Mouse (Mus musculus) megakaryocyte progenitor cell, adult 5-6 weeks (primary cell): ENCODE measurements around the gene Amfr. TPM values are rescaled to one million over a fixed set of nuclear protein-coding genes. Genes with fewer than 3 reads are reported as not detected.

Experiments
- ATAC-seq: replicated peaks from 2 replicates; pipeline ENCODE4 v1.8.0; 2016; ENCODE audit warnings: mild to moderate bottlenecking, moderate TSS enrichment, inconsistent platforms; ENCODE audit not compliant: poor library complexity
- total RNA-seq, 2 experiments: library from RNA; stranded (forward) in 1 of 2; stranded (reverse) in 1 of 2; fragments of 157-497, 149-512 nt in 1 of 2; fragments of 200-1000 nt in 1 of 2; gene quantifications; 2 replicates each; pipeline versions ENCODE4 v1.2.3 to v1.2.4; 2015 to 2017

Gene Amfr
- total RNA-seq (2015), result 31.0 and 31.5 TPM in 2 replicates
- total RNA-seq (2017), result 62.6 and 132 TPM in 2 replicates

GRCm38 (mm10) chr8:94012013-94012951 lies at the start of gene Amfr:
Gene Amfr, minus strand, starts transcription at chr8:94012842.
- peak; percentile 66 for ATAC-seq

DNA sequence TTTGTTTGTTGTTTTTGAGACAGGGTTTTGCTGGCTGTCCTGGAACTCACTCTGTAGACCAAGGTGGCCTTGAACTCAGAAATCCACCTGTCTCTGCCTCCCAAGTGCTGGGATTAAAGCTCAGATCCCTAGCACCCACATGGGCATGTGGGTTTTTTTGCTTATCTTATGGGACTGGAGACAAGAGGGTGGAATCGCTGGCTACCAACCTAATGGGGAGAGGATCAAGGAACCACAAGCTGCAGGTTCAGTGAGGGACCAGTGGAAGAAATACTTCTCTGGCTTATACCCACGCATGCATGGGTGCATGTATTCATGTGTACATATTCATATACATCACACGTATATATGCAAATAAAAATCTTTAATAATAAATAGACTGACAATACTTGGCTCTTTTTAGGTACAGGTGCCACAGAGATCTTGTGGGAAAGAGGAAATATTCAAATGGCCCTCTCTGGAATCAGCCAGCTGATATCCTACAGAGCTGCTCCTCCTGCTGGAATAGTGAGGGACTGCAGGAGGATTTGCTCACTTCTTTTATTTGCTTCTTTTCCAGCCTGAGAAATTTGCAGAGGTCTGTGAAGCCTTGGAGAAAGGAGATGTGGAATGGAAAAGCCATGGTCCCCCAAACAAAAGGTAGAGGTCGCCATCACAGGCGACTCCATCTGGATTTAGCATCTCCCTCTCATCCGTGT lies 44.7 kb upstream of the Amfr start:
- ATAC-seq, result peak; percentile 83

- no peak for ATAC-seq
These were observed 40.1 kb upstream of the Amfr start for GRCm38 (mm10) chr8:94052696-94053095.

- no peak for ATAC-seq
These were observed 35.2 kb upstream of the Amfr start for GRCm38 (mm10) chr8:94047845-94048244.

GRCm38 (mm10) chr8:94037806-94038205 lies 25.2 kb upstream of the Amfr start:
- ATAC-seq, result no peak

DNA sequence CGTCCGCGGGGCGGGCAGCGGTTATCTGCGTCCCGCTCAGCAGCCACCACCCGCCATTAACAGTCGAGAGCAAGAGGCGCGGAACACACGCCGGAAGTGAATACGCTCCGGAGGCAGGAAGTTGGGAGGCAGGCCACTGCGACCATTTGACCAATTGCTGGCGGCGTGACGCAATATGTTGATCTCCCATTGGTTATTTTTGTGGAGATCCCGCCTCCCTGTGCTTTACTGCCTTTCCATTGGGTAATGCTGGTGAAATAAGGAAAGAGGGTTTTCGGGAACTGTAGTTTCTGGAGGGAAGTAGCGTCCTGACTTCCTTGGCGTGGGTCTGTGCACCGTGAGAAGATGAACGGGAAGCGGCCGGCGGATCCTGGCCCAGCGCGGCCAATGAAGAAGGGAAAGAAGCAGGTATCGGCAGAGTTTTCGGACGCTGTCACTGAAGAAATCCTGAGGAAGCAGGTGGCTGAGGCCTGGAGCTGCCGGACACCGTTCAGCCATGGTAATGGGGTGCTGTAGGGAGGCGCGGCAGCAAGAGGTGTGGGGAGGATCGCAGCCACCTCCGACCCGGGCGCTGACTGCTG lies 24.4 kb upstream of the Amfr start, which contains the start of the genes Nudt21 and Ogfod1:
Nudt21 (minus strand) TSS at position 88 of the 581 bp plus-strand sequence.
Ogfod1 (plus strand) TSS at position 255 of the 581 bp plus-strand sequence.
- ATAC-seq, result peak; percentile 92

DNA sequence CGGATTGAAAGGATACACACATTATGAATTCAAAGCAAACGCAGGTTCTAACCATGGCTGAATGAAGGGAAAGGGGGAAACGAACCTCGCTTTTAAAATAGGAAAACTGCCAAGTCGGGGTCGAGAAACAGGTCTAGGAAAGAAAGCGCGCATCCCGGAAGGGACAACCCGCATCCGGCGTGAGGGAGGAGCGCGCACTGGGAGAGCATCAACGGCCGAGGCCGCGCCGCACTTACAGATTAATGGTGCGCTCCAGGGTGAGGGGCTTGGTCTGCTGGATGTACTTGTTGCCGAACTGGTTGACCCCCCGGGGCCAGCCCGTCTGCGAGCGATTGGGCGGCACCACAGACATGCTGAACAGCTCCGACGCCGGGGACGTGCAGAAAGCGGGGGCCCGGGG lies 23.9 kb upstream of the Amfr start:
- peak; percentile 63 for ATAC-seq

GRCm38 (mm10) chr8:94035200-94035599 lies 22.6 kb upstream of the Amfr start:
- ATAC-seq, result no peak

- no peak for ATAC-seq
These were observed 21.0 kb upstream of the Amfr start for GRCm38 (mm10) chr8:94033601-94034000.

- no peak for ATAC-seq
These were observed 17.1 kb upstream of the Amfr start for GRCm38 (mm10) chr8:94029701-94030100.

GRCm38 (mm10) chr8:94023916-94024315 lies 11.3 kb upstream of the Amfr start:
- no peak for ATAC-seq

DNA sequence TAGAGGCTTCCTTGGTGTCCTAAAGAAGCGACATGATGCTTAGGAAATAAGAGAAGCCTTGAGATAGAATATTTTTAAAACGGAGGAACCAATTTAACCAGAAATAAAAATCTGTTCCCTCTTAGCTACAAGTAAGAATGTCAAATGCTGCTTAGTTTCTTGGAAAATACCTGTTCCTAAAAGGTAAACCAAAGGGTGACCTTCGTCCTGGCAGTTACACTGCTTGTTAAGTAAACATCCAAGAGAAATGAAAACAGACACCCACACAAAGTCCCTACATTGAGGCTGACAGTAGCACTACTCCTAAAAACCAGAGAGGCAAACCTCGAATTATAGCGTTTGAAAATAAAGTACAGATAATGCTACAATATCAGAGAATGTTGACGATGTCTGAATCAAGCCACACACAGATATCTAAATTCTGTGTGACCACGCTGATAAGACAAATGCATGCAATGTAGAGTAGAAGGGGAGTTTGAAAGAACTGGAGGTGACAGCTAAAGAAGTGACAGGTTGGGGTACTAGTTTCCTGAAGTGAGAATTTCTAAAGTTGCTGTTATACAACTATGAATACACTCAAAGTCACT lies 477 bp upstream of the Amfr start:
- no peak for ATAC-seq

GRCm38 (mm10) chr8:94011076-94012012 lies 1.3 kb downstream of the Amfr start:
- ATAC-seq, result peak; percentile 51

- no peak for ATAC-seq
These were observed 2.4 kb downstream of the Amfr start for GRCm38 (mm10) chr8:94010101-94010705.

GRCm38 (mm10) chr8:94009243-94009845 lies 3.3 kb downstream of the Amfr start:
- ATAC-seq, result no peak

- no peak for ATAC-seq
These were observed 8.5 kb downstream of the Amfr start for GRCm38 (mm10) chr8:94004139-94004538.

GRCm38 (mm10) chr8:93998961-93999360 lies 13.7 kb downstream of the Amfr start:
- ATAC-seq, result no peak

DNA sequence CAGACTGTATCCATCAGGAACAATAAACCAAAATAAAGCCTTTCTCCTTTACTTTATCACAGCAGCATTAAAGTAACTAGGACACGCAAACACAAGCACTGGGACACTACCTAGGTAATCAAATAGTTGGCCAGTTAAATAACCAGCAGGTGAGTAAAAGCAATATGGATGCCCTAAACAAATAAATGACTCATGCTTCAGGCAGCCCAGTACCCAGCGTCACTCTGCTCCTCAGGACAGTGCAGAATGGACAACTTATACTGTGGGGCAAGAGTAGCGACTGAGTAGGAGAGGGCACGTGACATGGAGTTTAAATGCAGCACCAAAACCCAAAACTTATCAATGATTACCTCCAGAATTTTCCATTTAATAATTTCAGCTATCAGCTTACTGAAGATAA lies 22.9 kb downstream of the Amfr start:
- no peak for ATAC-seq

DNA sequence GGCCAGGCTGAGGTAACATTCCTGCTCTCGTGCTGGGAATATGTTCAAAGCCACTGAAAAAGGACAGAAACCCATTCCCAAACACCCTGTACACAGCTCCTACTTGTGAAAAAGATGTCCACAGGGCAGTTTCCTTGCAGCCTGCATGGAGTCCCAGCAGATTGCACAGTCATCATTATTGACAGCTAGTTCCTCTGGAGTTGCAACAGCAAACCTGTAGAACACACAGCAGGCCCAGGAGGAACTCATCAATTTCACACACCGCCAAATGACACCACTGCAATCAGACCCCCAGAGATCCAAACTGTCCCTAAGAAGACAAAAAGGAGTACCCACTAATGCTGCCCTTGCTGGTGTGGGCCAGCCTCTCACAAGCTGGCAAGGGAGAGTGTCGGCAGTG lies 27.9 kb downstream of the Amfr start:
- ATAC-seq, result peak; percentile 34; the same call in 1 of the 2 replicates
